Mouse (Mus musculus) yolk sac, embryonic 10.5 days (tissue): ENCODE results near the gene Cdk19.
"Not testable (repeated sequence)": the region's sequence is repeated elsewhere in the genome, so short reads cannot be mapped to it uniquely, and the experiment has no call there.

ENCODE experiments used
- DNase-seq: peaks from one replicate; pipeline ENCODE4 v3.0.0-alpha.2; 2017; ENCODE audit warnings: low spot score

Gene Cdk19

DNA sequence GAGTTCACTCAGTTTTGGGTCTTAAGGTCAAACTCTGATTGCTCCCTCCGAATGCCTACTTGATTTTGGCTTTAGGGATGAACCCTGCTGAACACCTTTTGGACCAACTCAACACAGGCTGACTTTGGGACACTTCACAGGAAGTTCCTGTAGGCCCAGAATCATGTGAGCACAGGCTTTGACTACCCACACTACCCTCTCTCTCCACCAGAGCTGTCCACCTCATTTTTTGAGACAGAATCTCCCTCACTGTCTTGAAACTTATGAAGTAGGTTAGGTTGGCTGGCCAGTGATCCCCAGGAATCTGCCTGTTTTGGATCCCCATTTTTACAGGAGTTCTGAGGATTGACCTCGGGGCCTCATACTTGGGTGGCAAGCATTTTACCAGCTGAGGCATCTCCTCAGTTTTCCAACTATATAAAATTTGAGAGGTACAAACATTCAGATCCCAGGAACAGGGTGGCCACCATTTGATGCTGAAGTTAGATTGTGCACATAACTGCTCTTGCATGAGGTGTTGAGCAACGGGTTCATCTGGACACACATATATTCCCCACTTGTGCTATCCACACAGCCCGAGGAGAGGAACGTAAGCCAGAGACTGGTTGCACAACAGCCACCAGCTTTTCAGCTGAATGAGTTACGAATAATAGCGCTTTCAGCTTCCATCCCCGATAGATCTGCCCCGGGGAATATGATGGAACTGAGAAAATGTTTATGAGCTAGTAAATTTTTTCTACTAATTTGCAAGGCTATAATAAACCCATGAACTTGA is 184.9 kb downstream of the Cdk19 start:
- no peak for DNase-seq

DNA sequence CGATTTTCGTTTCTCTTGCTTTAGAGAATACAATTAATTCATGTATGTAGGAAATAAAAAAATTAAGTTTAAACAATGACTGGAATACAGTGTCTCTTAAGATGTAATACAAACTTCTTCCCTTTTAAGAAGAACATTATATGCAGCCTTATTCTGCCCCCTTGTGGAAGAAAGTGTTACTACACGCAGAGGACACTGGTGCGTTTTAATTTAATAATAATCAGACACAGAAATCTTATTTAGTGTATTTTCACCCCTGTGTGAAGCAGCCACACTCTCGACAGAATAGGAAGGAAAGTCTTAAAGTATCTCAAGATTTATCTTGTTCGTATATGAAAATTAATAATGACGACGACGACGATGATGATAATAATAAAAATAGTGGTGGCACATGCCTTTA is 185.6 kb downstream of the Cdk19 start:
- DNase-seq: peak; percentile 44

DNA sequence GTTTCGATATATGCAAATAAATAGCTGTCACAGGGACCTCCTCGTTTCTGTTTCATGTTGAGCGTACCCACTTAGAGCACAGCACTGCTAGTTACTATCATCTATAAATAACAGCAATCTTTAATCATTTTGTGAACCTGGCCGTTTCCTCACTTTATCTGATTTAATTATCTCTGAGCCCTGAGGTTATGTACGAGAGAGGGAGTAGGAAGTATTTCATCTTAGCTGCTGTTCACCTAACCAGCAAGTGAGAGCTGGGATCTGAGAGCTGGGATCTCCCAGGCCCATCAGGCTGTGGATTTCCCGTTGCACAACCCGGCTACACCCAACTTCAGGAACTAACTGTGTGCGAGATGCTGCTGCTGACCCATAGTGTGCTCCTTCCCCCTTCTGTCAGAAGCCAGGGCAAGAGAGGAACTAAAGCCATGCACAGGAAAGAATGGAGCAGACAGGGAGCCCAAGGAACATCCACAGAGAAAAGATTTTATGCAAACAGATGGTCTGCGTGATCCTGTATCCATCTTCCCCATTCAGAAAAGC is 186.3 kb downstream of the Cdk19 start:
- DNase-seq: no peak

DNA sequence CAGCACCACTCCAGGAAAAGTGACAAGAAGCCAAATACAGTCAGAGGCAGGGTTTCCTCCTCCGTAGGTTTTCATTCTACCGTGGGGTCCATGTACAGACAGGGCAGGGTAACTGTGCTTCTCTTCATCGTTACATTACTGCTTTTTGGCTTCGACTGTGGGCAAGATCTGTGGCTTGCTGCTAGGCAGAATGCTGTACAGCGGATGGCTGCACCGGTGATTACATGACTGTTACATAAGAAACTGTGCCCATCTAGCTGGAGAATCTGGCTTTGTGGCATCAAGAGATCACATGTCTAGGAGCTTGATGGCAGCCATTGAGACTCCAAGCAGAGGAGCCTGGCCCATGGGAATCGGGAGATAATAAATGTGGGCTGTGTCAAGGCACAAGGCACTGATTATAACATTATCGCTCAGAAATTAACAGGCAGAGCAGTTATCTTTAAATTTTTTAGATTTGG is 187.0 kb downstream of the Cdk19 start:
- no peak for DNase-seq

DNA sequence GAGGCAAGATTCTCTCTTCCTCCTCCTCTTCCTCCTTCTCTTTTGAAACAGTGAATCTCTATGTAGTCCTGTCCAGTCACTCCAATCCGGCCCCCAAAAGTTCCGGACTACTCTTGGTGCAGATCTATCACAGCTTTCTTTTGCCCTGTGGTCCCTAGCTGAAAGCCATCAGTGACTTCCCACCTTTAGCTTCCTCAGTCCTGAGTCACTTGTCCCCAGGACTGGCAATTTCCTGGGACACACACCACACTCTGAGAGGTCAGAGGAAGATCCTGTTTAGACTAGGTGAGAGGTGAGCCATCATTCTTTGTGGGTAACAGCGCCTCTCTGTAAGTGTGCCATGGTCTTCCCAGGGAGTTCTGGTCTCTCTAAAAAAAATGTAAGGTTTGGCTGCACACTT is 187.6 kb downstream of the Cdk19 start:
- no peak for DNase-seq

DNA sequence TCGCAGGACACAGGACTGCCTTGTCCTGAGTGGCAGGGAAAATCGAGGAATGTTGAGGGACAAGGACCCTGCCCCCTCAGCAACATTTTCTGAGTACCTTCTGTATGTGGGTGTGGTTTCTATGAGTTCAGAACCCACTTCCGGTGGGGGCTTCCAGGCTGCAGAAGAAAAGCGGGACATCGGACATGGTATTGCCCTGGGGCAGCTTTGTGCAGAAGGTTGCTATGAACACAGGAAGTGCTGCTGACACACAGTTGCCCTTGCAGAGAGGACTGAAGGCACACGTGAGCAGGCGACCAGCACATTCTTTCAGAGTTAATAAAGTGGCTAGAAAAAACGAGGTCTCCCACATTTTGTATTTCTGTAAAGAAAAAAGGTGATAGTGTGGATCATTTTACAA is 188.2 kb downstream of the Cdk19 start:
- no peak for DNase-seq

DNA sequence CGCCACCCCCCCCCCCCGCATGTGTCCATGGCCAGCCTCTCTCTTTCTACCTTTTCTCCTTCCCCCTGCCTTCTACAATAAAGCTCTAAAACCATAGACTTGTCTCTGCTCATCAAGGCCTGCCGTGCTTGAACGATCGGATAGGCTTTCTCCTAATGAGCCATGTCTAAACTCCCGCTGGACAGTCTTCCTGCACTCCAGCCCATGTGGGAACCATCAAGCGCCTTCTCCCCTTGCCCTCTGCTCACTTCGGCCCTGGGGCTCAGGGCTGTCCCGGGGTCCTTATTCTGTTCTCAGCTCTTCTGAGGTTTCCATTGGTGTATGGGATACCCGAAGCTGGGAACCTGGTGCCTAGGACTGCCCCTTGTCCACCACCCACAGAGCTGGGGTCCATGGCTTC is 189.3 kb downstream of the Cdk19 start:
- no peak for DNase-seq

DNA sequence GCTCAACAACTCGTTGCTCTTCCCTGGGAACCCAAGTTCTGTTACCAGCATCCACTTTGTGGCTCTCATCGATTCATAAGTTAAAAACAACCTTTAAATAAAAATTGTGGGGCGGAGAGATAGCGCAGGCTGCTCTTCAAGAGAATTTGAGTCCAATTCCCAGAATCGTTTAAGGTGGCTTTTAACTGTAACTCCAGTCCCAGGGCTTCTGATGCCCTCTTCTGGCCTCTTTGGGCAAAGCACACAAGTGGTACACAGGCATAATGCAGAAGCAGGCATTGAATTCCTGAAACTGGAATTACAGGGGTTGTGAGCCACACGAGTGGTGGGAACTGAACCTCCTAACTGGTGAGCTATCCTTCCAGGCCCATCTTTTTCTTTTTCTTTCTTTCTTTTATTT is 190.3 kb downstream of the Cdk19 start:
- no peak for DNase-seq

DNA sequence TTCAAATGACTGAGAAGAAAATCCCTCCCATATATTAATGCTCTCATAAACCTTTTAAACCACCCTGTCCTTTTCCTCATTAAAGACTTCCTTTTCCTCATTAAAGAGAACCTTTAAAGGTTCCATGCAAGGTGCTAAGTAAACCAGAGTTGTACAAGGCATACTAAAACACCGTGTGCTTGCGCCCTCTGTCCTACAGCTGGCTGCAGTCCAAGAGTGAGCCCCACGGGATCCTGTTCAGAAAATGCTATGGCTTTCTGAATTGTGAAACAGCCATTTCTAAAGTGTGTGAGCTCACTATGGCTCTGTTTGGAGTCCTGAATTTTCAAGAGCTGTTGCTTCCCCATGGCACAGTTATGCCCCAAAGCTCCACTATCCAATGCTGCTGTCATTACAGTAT is 191.3 kb downstream of the Cdk19 start:
- DNase-seq: no peak

DNA sequence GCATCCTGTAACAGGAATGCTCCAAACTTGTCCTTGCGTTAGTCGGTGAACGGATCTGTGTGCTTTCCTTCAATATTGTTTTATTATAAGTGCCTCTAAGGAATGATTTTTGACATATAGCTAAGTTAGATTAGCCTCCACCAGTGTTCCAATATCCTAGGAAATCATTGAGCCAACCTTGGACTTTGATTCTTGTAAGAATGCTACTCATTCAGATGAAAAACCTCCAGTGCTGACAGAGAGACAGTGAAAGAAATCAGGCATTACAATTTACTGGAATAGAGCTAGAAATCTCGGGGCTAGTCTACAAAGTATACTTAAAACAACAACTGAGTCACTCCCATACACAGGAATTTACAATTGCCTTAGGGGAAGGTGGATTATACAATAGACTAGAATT is 193.2 kb downstream of the Cdk19 start:
- DNase-seq: not testable (repeated sequence)
